Mouse (Mus musculus): Measurements from ENCODE around the gene Gm9046. TPM values are rescaled to one million over a fixed set of nuclear protein-coding genes. Genes with fewer than 3 reads are reported as not detected.

The Gm9046 gene
- polyA plus RNA-seq (2014; fragmentation: Illumina TruSeq; extraction: RNeasy Lipid Tissue Mini Kit (QIAGEN cat#74804); ENCODE audit: low read depth, low replicate concordance), result not detected

GRCm38 (mm10) chr10:118343155-118343554 lies at the start of gene Gm9046:
TSS of gene Gm9046 (minus strand) at chr10:118343255.

GRCm38 (mm10) chr10:118354005-118354404 lies 10.9 kb upstream of the Gm9046 start, which contains the start of gene Gm9049:
TSS of gene Gm9049 (minus strand) at chr10:118354105.

GRCm38 (mm10) chr10:118348579-118348978 lies 5.5 kb upstream of the Gm9046 start, which contains the start of gene Gm9048:
TSS of gene Gm9048 (minus strand) at chr10:118348679.

DNA sequence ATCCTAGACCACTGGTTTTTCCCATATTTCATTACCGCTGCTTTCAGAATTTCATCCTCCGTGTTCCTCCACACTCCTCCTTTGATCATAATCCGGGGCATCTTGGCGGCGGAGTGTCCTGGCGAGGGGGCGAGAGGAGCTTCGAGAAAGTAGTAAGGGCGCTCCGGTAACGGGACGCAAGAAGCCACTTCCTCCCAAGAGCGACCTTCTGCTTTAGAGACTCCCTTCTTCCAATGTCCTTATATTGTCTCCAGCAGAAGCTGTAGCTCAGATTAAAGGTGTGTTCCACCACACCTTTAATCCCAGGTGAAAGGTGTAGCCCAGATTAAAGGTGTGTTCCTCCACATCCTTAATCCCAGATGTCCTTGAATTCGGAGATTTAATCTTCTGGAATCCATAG lies 5.3 kb downstream of the Gm9046 start, which contains the start of gene Gm9045:
TSS of gene Gm9045 (minus strand) at position 101 of the 400 bp plus-strand sequence.

DNA sequence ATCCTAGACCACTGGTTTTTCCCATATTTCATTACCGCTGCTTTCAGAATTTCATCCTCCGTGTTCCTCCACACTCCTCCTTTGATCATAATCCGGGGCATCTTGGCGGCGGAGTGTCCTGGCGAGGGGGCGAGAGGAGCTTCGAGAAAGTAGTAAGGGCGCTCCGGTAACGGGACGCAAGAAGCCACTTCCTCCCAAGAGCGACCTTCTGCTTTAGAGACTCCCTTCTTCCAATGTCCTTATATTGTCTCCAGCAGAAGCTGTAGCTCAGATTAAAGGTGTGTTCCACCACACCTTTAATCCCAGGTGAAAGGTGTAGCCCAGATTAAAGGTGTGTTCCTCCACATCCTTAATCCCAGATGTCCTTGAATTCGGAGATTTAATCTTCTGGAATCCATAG lies 10.7 kb downstream of the Gm9046 start, which contains the start of gene Gm9044:
TSS of gene Gm9044 (minus strand) at position 101 of the 400 bp plus-strand sequence.

GRCm38 (mm10) chr10:118326869-118327268 lies 16.2 kb downstream of the Gm9046 start, which contains the start of gene Gm9040:
TSS of gene Gm9040 (minus strand) at chr10:118326969.

DNA sequence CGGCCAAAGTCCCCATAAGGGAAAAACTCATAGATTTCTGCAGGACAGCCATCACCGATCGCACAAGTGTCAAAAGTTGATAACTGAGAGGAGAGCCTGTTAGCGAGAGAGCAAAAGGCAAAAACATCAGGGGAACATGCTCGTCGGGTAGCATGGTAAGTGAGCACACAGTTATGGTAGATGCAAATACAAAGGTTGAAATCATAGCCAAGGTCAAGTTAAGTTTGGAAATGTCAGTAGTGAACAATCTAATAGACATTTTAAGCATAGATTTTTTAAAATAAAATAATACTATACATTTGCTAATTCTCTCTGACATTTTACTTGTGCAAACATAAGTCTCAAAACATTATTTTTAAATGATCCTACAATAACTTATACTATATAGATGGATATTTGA lies 48.1 kb downstream of the Gm9046 start, which contains the start of gene Iltifb:
TSS of gene Iltifb (minus strand) at position 101 of the 400 bp plus-strand sequence.

Other genes starting within 250 kb of the Gm9046 start
- gene Mdm1, start 201.4 kb downstream of the Gm9046 start, polyA plus RNA-seq (2014; fragmentation: Illumina TruSeq; extraction: RNeasy Lipid Tissue Mini Kit (QIAGEN cat#74804); ENCODE audit: low read depth, low replicate concordance), result 12.6 TPM
- gene Il22, start 138.3 kb downstream of the Gm9046 start, polyA plus RNA-seq (2014; fragmentation: Illumina TruSeq; extraction: RNeasy Lipid Tissue Mini Kit (QIAGEN cat#74804); ENCODE audit: low read depth, low replicate concordance), result not detected
- gene Gm32717, start 102.5 kb downstream of the Gm9046 start, polyA plus RNA-seq (2014; fragmentation: Illumina TruSeq; extraction: RNeasy Lipid Tissue Mini Kit (QIAGEN cat#74804); ENCODE audit: low read depth, low replicate concordance), result not detected
- not detected for gene Gm32802, start 84.6 kb downstream of the Gm9046 start, polyA plus RNA-seq (2014; fragmentation: Illumina TruSeq; extraction: RNeasy Lipid Tissue Mini Kit (QIAGEN cat#74804); ENCODE audit: low read depth, low replicate concordance)
- not detected for gene Iltifb, start 48.2 kb downstream of the Gm9046 start, polyA plus RNA-seq (2014; fragmentation: Illumina TruSeq; extraction: RNeasy Lipid Tissue Mini Kit (QIAGEN cat#74804); ENCODE audit: low read depth, low replicate concordance)
- gene Gm9040, start 16.3 kb downstream of the Gm9046 start, polyA plus RNA-seq (2014; fragmentation: Illumina TruSeq; extraction: RNeasy Lipid Tissue Mini Kit (QIAGEN cat#74804); ENCODE audit: low read depth, low replicate concordance), result not detected
- not detected for gene Gm9044, start 10.8 kb downstream of the Gm9046 start, polyA plus RNA-seq (2014; fragmentation: Illumina TruSeq; extraction: RNeasy Lipid Tissue Mini Kit (QIAGEN cat#74804); ENCODE audit: low read depth, low replicate concordance)
- gene Gm9045, start 5.4 kb downstream of the Gm9046 start, polyA plus RNA-seq (2014; fragmentation: Illumina TruSeq; extraction: RNeasy Lipid Tissue Mini Kit (QIAGEN cat#74804); ENCODE audit: low read depth, low replicate concordance), result not detected
- gene Gm9048, start 5.4 kb upstream of the Gm9046 start, polyA plus RNA-seq (2014; fragmentation: Illumina TruSeq; extraction: RNeasy Lipid Tissue Mini Kit (QIAGEN cat#74804); ENCODE audit: low read depth, low replicate concordance), result not detected
- not detected for gene Gm9049, start 10.8 kb upstream of the Gm9046 start, polyA plus RNA-seq (2014; fragmentation: Illumina TruSeq; extraction: RNeasy Lipid Tissue Mini Kit (QIAGEN cat#74804); ENCODE audit: low read depth, low replicate concordance)
- 0.50 TPM for gene Ifng, start 97.8 kb upstream of the Gm9046 start, polyA plus RNA-seq (2014; fragmentation: Illumina TruSeq; extraction: RNeasy Lipid Tissue Mini Kit (QIAGEN cat#74804); ENCODE audit: low read depth, low replicate concordance)

All from adipose tissue, adult 10 weeks (tissue).